Mouse (Mus musculus) B cell, adult 62 days (primary cell): ENCODE results near the gene Polr1a. TPM values are rescaled to one million over a fixed set of nuclear protein-coding genes. Genes with fewer than 3 reads are reported as not detected.

Experiments used
- total RNA-seq: library from RNA; stranded (reverse); gene quantifications from 4 replicates; pipeline ENCODE4 v1.2.4, GENCODE M21; 2023

The Polr1a gene
- total RNA-seq: 68.8 to 75.9 TPM (median 70.6 TPM) in 4 replicates

GRCm38 (mm10) chr6:71908481-71909381 is at the start of gene Polr1a, which contains the start of gene Ptcd3:
TSS of gene Polr1a (plus strand) at chr6:71909053.
TSS of gene Ptcd3 (minus strand) at chr6:71908750.

Other genes starting within 250 kb of the Polr1a start
- 0.16 TPM in 1 of 4 replicates, not detected in the others for gene Reep1, start 201.5 kb upstream of the Polr1a start, total RNA-seq
- 12.4 to 18.2 TPM (median 15.2 TPM) in 4 replicates for gene Mrpl35, start 82.1 kb upstream of the Polr1a start, total RNA-seq
- gene Immt, start 77.7 kb upstream of the Polr1a start, total RNA-seq: 90.3 to 102 TPM (median 95.0 TPM) in 4 replicates
- 86.8 to 109 TPM (median 98.9 TPM) in 4 replicates for gene Ptcd3, start 303 bp upstream of the Polr1a start, total RNA-seq
- 16.0 to 21.7 TPM (median 19.1 TPM) in 4 replicates for gene St3gal5, start 188.5 kb downstream of the Polr1a start, total RNA-seq